Mouse (Mus musculus) neural tube, embryonic 12.5 days (tissue): ENCODE results near the gene Nme9. TPM values are rescaled to one million over a fixed set of nuclear protein-coding genes. Genes with fewer than 3 reads are reported as not detected.

Experiments
- ATAC-seq: fragments of 200-750 bp; cut with Nextera tagmentation; 2 replicates; pipeline ENCODE4 v1.8.0; 2017; ENCODE audit warnings: low read depth, mild to moderate bottlenecking, moderate TSS enrichment, moderate library complexity; ENCODE audit not compliant: low FRiP score
- H3K27ac ChIP-seq: fragments of 300-500 bp; sonication (generic); 2 replicates; pipeline ENCODE4 v1.5.1; 2016
- H3K27me3 ChIP-seq: fragments of 300-500 bp; sonication (generic); replicated peaks from 2 replicates; pipeline ENCODE4 v1.6.1; 2016; ENCODE audit warnings: mild to moderate bottlenecking
- H3K36me3 ChIP-seq: fragments of 300-500 bp; sonication (generic); 2 replicates; pipeline ENCODE4 v1.6.1; 2016; ENCODE audit warnings: mild to moderate bottlenecking
- H3K4me1 ChIP-seq: fragments of 300-500 bp; sonication (generic); 2 replicates; pipeline ENCODE4 v1.6.1; 2016
- H3K4me2 ChIP-seq: fragments of 300-500 bp; sonication (generic); replicated peaks from 2 replicates; pipeline ENCODE4 v1.6.1; 2016; ENCODE audit warnings: mild to moderate bottlenecking
- H3K4me3 ChIP-seq: fragments of 300-500 bp; sonication (generic); 2 replicates; pipeline ENCODE4 v1.5.1; 2016
- H3K9ac ChIP-seq: fragments of 300-500 bp; sonication (generic); 2 replicates; pipeline ENCODE4 v1.6.1; 2016; ENCODE audit warnings: mild to moderate bottlenecking
- H3K9me3 ChIP-seq: fragments of 300-500 bp; sonication (generic); 2 replicates; pipeline ENCODE4 v1.6.1; 2016; ENCODE audit warnings: mild to moderate bottlenecking
- WGBS: fragments of 180-500 bp; shearing (Covaris S2); methylation state at CpG from one replicate; pipeline ENCODE4 v1.1.7; 2016; 5-methylcytosine and 5-hydroxymethylcytosine counted together
- polyA plus RNA-seq: library from polyadenylated mRNA; unstranded; fragments of >200 nt; fragmentation: Nextera tagmentation; extraction: Ambion mirVana; gene quantifications from 2 replicates; pipeline ENCODE4 v1.2.1, GENCODE M21; 2016

The Nme9 gene
- polyA plus RNA-seq, 1 experiment from 2014 or later, result not detected

- Histone ChIP-seq H3K27ac (no peak overlapping the region), H3K9ac (no peak overlapping the region), H3K4me1 (peaks cover 22% of the 10 kb centered on the region), H3K36me3 (no peaks in the 10 kb centered on the region), H3K9me3 (no peaks in the 10 kb centered on the region), H3K27me3 (peaks cover 17% of the 10 kb centered on the region), H3K4me3 (no peak overlapping the region), H3K4me2 (no peak overlapping the region)
- no peak for ATAC-seq
- WGBS, result 76% methylated on average over 8 of the region's 8 CpGs
These were observed 12.2 kb upstream of the Nme9 start for GRCm38 (mm10) chr9:99439064-99439463.

- WGBS, result 84% methylated on average over 5 of the region's 5 CpGs
- Histone ChIP-seq H3K4me3 (no peak overlapping the region), H3K9ac (no peak overlapping the region), H3K4me1 (peaks cover 3% of the 10 kb centered on the region; the same call in 1 of the 2 replicates), H3K9me3 (no peaks in the 10 kb centered on the region), H3K4me2 (no peak overlapping the region), H3K36me3 (no peaks in the 10 kb centered on the region), H3K27me3 (peaks cover 17% of the 10 kb centered on the region), H3K27ac (no peak overlapping the region)
- ATAC-seq, result no peak
These were observed 10.3 kb upstream of the Nme9 start for GRCm38 (mm10) chr9:99440941-99441340.

GRCm38 (mm10) chr9:99441647-99442433, 9.4 kb upstream of the Nme9 start:
- ATAC-seq, result no peak

GRCm38 (mm10) chr9:99444590-99445178, 6.6 kb upstream of the Nme9 start:
- H3K4me2 ChIP-seq, result no peak overlapping the region
- H3K27me3 ChIP-seq, result no peaks in the 10 kb centered on the region
- peak; percentile 85 for ATAC-seq
- H3K9me3 ChIP-seq, result no peaks in the 10 kb centered on the region
- H3K9ac ChIP-seq, result no peak overlapping the region
- no peak overlapping the region for H3K27ac ChIP-seq
- no peaks in the 10 kb centered on the region for H3K36me3 ChIP-seq
- H3K4me3 ChIP-seq, result no peak overlapping the region
- no peaks in the 10 kb centered on the region for H3K4me1 ChIP-seq
- WGBS, result 31% methylated on average over 8 of the region's 8 CpGs

More at GRCm38 (mm10) chr9:99441647-99442433, 9.4 kb upstream of the Nme9 start:
- Histone ChIP-seq H3K4me2 (no peak overlapping the region), H3K27me3 (peaks cover 17% of the 10 kb centered on the region), H3K9me3 (no peaks in the 10 kb centered on the region), H3K27ac (no peak overlapping the region), H3K4me1 (peaks cover 2% of the 10 kb centered on the region; the same call in 1 of the 2 replicates), H3K36me3 (no peaks in the 10 kb centered on the region), H3K9ac (no peak overlapping the region), H3K4me3 (no peak overlapping the region)
- WGBS, result 87% methylated on average over 4 of the region's 4 CpGs

- no peak for ATAC-seq
- H3K27ac ChIP-seq, result no peak overlapping the region
- no peak overlapping the region for H3K4me2 ChIP-seq
- no peaks in the 10 kb centered on the region for H3K9me3 ChIP-seq
- H3K9ac ChIP-seq, result no peak overlapping the region
- no peak overlapping the region for H3K4me3 ChIP-seq
- H3K4me1 ChIP-seq, result no peaks in the 10 kb centered on the region; the same call in 1 of the 2 replicates
- peaks cover 7% of the 10 kb centered on the region for H3K27me3 ChIP-seq
- no peaks in the 10 kb centered on the region for H3K36me3 ChIP-seq
These were observed 5.0 kb upstream of the Nme9 start for GRCm38 (mm10) chr9:99446259-99446658.

- Histone ChIP-seq H3K4me3 (no peak overlapping the region), H3K9ac (no peak overlapping the region), H3K4me2 (no peak overlapping the region), H3K27ac (no peak overlapping the region), H3K9me3 (no peaks in the 10 kb centered on the region), H3K4me1 (no peaks in the 10 kb centered on the region; the same call in 1 of the 2 replicates), H3K27me3 (peaks cover 11% of the 10 kb centered on the region), H3K36me3 (no peaks in the 10 kb centered on the region)
- ATAC-seq, result no peak
- 86% methylated on average over 3 of the region's 3 CpGs for WGBS
These were observed 4.0 kb upstream of the Nme9 start for GRCm38 (mm10) chr9:99447323-99447722.

- Histone ChIP-seq H3K4me2 (no peak overlapping the region), H3K4me3 (no peak overlapping the region), H3K36me3 (no peaks in the 10 kb centered on the region), H3K9me3 (no peaks in the 10 kb centered on the region), H3K27me3 (peaks cover 11% of the 10 kb centered on the region), H3K9ac (no peak overlapping the region), H3K4me1 (no peaks in the 10 kb centered on the region; the same call in 1 of the 2 replicates), H3K27ac (no peak overlapping the region)
- WGBS, result 46% methylated on average over 9 of the region's 9 CpGs
- ATAC-seq, result no peak
These were observed 1.2 kb upstream of the Nme9 start for GRCm38 (mm10) chr9:99449886-99450647.

GRCm38 (mm10) chr9:99454211-99454610, 2.9 kb downstream of the Nme9 start:
- H3K4me3 ChIP-seq, result no peak overlapping the region
- no peaks in the 10 kb centered on the region for H3K36me3 ChIP-seq
- H3K9ac ChIP-seq, result no peak overlapping the region
- ATAC-seq, result no peak
- WGBS, result 85% methylated on average over 4 of the region's 4 CpGs
- H3K27ac ChIP-seq, result no peak overlapping the region
- no peaks in the 10 kb centered on the region for H3K9me3 ChIP-seq
- no peak overlapping the region for H3K4me2 ChIP-seq
- peaks cover 11% of the 10 kb centered on the region for H3K27me3 ChIP-seq
- no peaks in the 10 kb centered on the region; the same call in 1 of the 2 replicates for H3K4me1 ChIP-seq

GRCm38 (mm10) chr9:99458529-99459208, 7.4 kb downstream of the Nme9 start:
- Histone ChIP-seq H3K27ac (no peak overlapping the region), H3K4me2 (no peak overlapping the region), H3K4me3 (no peak overlapping the region), H3K9ac (no peak overlapping the region), H3K4me1 (no peaks in the 10 kb centered on the region), H3K9me3 (no peaks in the 10 kb centered on the region), H3K36me3 (no peaks in the 10 kb centered on the region), H3K27me3 (no peaks in the 10 kb centered on the region)
- no peak for ATAC-seq
- 42% methylated on average over 12 of the region's 12 CpGs for WGBS

GRCm38 (mm10) chr9:99459730-99460129, 8.5 kb downstream of the Nme9 start:
- 96% methylated on average over 4 of the region's 4 CpGs for WGBS
- ATAC-seq, result no peak
- Histone ChIP-seq H3K4me2 (no peak overlapping the region), H3K4me3 (no peak overlapping the region), H3K9ac (no peak overlapping the region), H3K9me3 (no peaks in the 10 kb centered on the region), H3K27ac (no peak overlapping the region), H3K4me1 (no peaks in the 10 kb centered on the region), H3K27me3 (no peaks in the 10 kb centered on the region), H3K36me3 (no peaks in the 10 kb centered on the region)

- 90% methylated on average over 6 of the region's 6 CpGs for WGBS
- Histone ChIP-seq H3K9me3 (no peaks in the 10 kb centered on the region), H3K9ac (no peak overlapping the region), H3K36me3 (no peaks in the 10 kb centered on the region), H3K4me3 (no peak overlapping the region), H3K27ac (no peak overlapping the region), H3K4me1 (no peaks in the 10 kb centered on the region), H3K4me2 (no peak overlapping the region), H3K27me3 (no peaks in the 10 kb centered on the region)
- ATAC-seq, result no peak
These were observed 13.6 kb downstream of the Nme9 start for GRCm38 (mm10) chr9:99464876-99465275.

- H3K27me3 ChIP-seq, result no peaks in the 10 kb centered on the region
- no peaks in the 10 kb centered on the region; the same call in 1 of the 2 replicates for H3K4me1 ChIP-seq
- 79% methylated on average over 9 of the region's 9 CpGs for WGBS
- H3K9ac ChIP-seq, result no peak overlapping the region
- no peaks in the 10 kb centered on the region for H3K9me3 ChIP-seq
- H3K27ac ChIP-seq, result no peak overlapping the region
- no peaks in the 10 kb centered on the region for H3K36me3 ChIP-seq
- H3K4me2 ChIP-seq, result no peak overlapping the region
- H3K4me3 ChIP-seq, result no peak overlapping the region
- no peak for ATAC-seq
These were observed 17.3 kb downstream of the Nme9 start for GRCm38 (mm10) chr9:99468572-99468971.
